In genomic region chr11:68585890-68586289, GRCm38 (mm10) we compare ENCODE assay signal across 9 mouse cellular contexts. TPM values are rescaled to one million over a fixed set of nuclear protein-coding genes. Genes with fewer than 3 reads are reported as not detected.
DNase-seq lines count a peak whose midpoint lies in the region; ATAC-seq and TF ChIP-seq lines count a peak whose summit lies in the region.
"Had no signal": no experiment of that assay in that cellular context is flagged by ENCODE, and none has a peak within 500 bp of the region (broad histone marks: within the 10 kb centered on the region; RNA-seq: fewer than 3 reads in every experiment).

No protein-coding gene starts in this region.

- no peak overlapping the region for H3K9ac ChIP-seq in kidney, embryonic 16.5 days (replicated peaks; ENCODE audit: low read length)
- no peak overlapping the region for H3K9ac ChIP-seq in kidney, embryonic 14.5 days (ENCODE audit: low read depth, low read length)
- no peak overlapping the region for H3K9ac ChIP-seq in CH12.LX (ENCODE audit: insufficient read depth, low read depth)
- no peak overlapping the region for H3K9ac ChIP-seq in forebrain, embryonic 11.5 days (ENCODE audit: low read length)
- H3K9ac ChIP-seq: heart, embryonic 13.5 days had no signal

- no peaks in the 10 kb centered on the region for H3K36me3 ChIP-seq in kidney, embryonic 16.5 days (ENCODE audit: insufficient read depth, low read length)
- no peaks in the 10 kb centered on the region for H3K36me3 ChIP-seq in kidney, embryonic 14.5 days (ENCODE audit: control insufficient read depth, insufficient read depth, low read length)
- no peaks in the 10 kb centered on the region for H3K36me3 ChIP-seq in CH12.LX (replicated peaks in 1 of 2; ENCODE audit: control insufficient read depth in 1 of 2, insufficient read depth in 1 of 2, low read length in 1 of 2)
- no peaks in the 10 kb centered on the region for H3K36me3 ChIP-seq in forebrain, embryonic 11.5 days (ENCODE audit: control insufficient read depth, insufficient read depth, low read length)
- H3K36me3 ChIP-seq: heart, embryonic 13.5 days had no signal

- H3K4me3 ChIP-seq in kidney, embryonic 16.5 days (ENCODE audit: low read length): no peak overlapping the region
- H3K4me3 ChIP-seq in kidney, embryonic 14.5 days (ENCODE audit: low read length): no peak overlapping the region
- no peak overlapping the region for H3K4me3 ChIP-seq in CH12.LX (replicated peaks in 1 of 3; ENCODE audit: low read depth in 2 of 3, low read length in 2 of 3, poor library complexity in 1 of 3)
- no peak overlapping the region for H3K4me3 ChIP-seq in forebrain, embryonic 11.5 days (ENCODE audit: low read depth, low read length)
- H3K4me3 ChIP-seq: heart, embryonic 13.5 days had no signal

- H3K79me2 ChIP-seq in CH12.LX (replicated peaks; ENCODE audit: control insufficient read depth, extremely low read depth, insufficient read depth, poor library complexity, severe bottlenecking): no peaks in the 10 kb centered on the region

- peak; percentile 86 for TF ChIP-seq RAD21 in CH12.LX (IDR thresholded peaks at IDR 0.05; ENCODE audit: low read depth, low read length)

- no peak for TF ChIP-seq POLR2A in CH12.LX (IDR thresholded peaks at IDR 0.05; ENCODE audit: low read depth, low read length)

- peaks cover 15% of the 10 kb centered on the region for H3K4me1 ChIP-seq in kidney, embryonic 16.5 days (ENCODE audit: insufficient read depth, low read length)
- peaks cover 13% of the 10 kb centered on the region for H3K4me1 ChIP-seq in kidney, embryonic 14.5 days (ENCODE audit: control insufficient read depth, insufficient read depth, low read length)
- no peaks in the 10 kb centered on the region for H3K4me1 ChIP-seq in CH12.LX (ENCODE audit: control insufficient read depth in 1 of 2, insufficient read depth in 2 of 2)
- no peaks in the 10 kb centered on the region for H3K4me1 ChIP-seq in forebrain, embryonic 11.5 days (replicated peaks; ENCODE audit: control insufficient read depth, insufficient read depth, low read length)

- WGBS in kidney, embryonic 16.5 days: 17% methylated on average over 3 of the region's 3 CpGs
- 29% methylated on average over 3 of the region's 3 CpGs for WGBS in kidney, embryonic 14.5 days
- WGBS in forebrain, embryonic 11.5 days: 20% methylated on average over 3 of the region's 3 CpGs

- ATAC-seq in kidney, embryonic 16.5 days (ENCODE audit: low FRiP score, low TSS enrichment): 0 out of 2 replicates have a peak, but pooled peaks have one; percentile 58
- ATAC-seq in kidney, embryonic 14.5 days (ENCODE audit: low FRiP score, low TSS enrichment): no peak
- no peak for ATAC-seq in forebrain, embryonic 11.5 days (replicated peaks; ENCODE audit: low FRiP score)

- in situ Hi-C loops in CH12.LX (cut with MboI; ENCODE audit: low pct_ligation_motif_present, low pct_unique_long_range_greater_than_20kb, low sequenced_read_pairs): loop anchor here (5.0 to 10.0 kb wide), 2 partner anchors 121 to 219 kb away; no protein-coding TSS in a partner anchor

- peak; percentile 43 to 89; a peak in 3 of 4 replicates for TF ChIP-seq CTCF in CH12.LX (conservative IDR thresholded peaks at IDR 0.05 in 1 of 2, IDR thresholded peaks at IDR 0.05 in 1 of 2; ENCODE audit: low read depth in 2 of 2, low read length in 2 of 2)

- DNase-seq in CH12.LX (ENCODE audit: extremely low read depth) (peak; percentile 44), adipocyte (ENCODE audit: low spot score) (peak; percentile 40)
- DNase-seq in kidney, postnatal 4 days: peak; percentile 62 to 71
- DNase-seq in right cerebral cortex, adult 18-20 months: no peak
- no peak for DNase-seq in spleen, adult 18-20 months
- DNase-seq in forebrain, embryonic 11.5 days (ENCODE audit: low spot score): no peak

- no peak for TF ChIP-seq EP300 in CH12.LX (IDR thresholded peaks at IDR 0.05; ENCODE audit: low read length)

- no peak overlapping the region for H3K27ac ChIP-seq in kidney, embryonic 16.5 days (ENCODE audit: low read length)
- H3K27ac ChIP-seq in kidney, embryonic 14.5 days (ENCODE audit: low read depth, low read length): no peak overlapping the region
- no peak overlapping the region for H3K27ac ChIP-seq in CH12.LX (ENCODE audit: insufficient read depth, low read depth)
- no peak overlapping the region for H3K27ac ChIP-seq in forebrain, embryonic 11.5 days (ENCODE audit: low read depth, low read length)
- H3K27ac ChIP-seq: heart, embryonic 13.5 days had no signal

- H3K4me2 ChIP-seq in kidney, embryonic 16.5 days (replicated peaks; ENCODE audit: low read depth, low read length): no peak overlapping the region
- no peak overlapping the region for H3K4me2 ChIP-seq in kidney, embryonic 14.5 days (replicated peaks; ENCODE audit: low read depth, low read length)
- no peak overlapping the region for H3K4me2 ChIP-seq in CH12.LX (ENCODE audit: insufficient read depth, low read depth, poor library complexity, severe bottlenecking)
- H3K4me2 ChIP-seq in forebrain, embryonic 11.5 days (ENCODE audit: low read depth, low read length, severe bottlenecking): no peak overlapping the region
- H3K4me2 ChIP-seq: heart, embryonic 13.5 days had no signal

- H3K27me3 ChIP-seq in kidney, embryonic 16.5 days (ENCODE audit: insufficient read depth, low read length): no peaks in the 10 kb centered on the region
- no peaks in the 10 kb centered on the region for H3K27me3 ChIP-seq in kidney, embryonic 14.5 days (ENCODE audit: control insufficient read depth, insufficient read depth, low read length)
- H3K27me3 ChIP-seq in CH12.LX (replicated peaks): peaks cover 18% of the 10 kb centered on the region
- no peaks in the 10 kb centered on the region for H3K27me3 ChIP-seq in forebrain, embryonic 11.5 days (ENCODE audit: control insufficient read depth, insufficient read depth, low read length)
- H3K27me3 ChIP-seq: heart, embryonic 13.5 days had no signal

- dilution Hi-C loops in CH12.LX (cut with MboI; ENCODE audit: extremely low pct_ligation_motif_present, extremely low pct_unique_long_range_greater_than_20kb, low sequenced_read_pairs): no loop called here

- no peaks in the 10 kb centered on the region for H3K9me3 ChIP-seq in kidney, embryonic 16.5 days (ENCODE audit: low read length)
- H3K9me3 ChIP-seq in kidney, embryonic 14.5 days (ENCODE audit: control insufficient read depth, low read length): no peaks in the 10 kb centered on the region
- H3K9me3 ChIP-seq in CH12.LX (replicated peaks; ENCODE audit: low read length): no peaks in the 10 kb centered on the region
- H3K9me3 ChIP-seq in forebrain, embryonic 11.5 days (ENCODE audit: control insufficient read depth, low read length): no peaks in the 10 kb centered on the region
- H3K9me3 ChIP-seq: heart, embryonic 13.5 days had no signal

TF ChIP-seq in CH12.LX, 34 proteins besides CTCF, POLR2A, EP300 and RAD21:
- TF ChIP-seq ZMIZ1 (IDR thresholded peaks at IDR 0.05; ENCODE audit: low read depth, low read length): no peak
- peak; percentile 60 for TF ChIP-seq ZC3H11A (IDR thresholded peaks at IDR 0.05; ENCODE audit: low read depth, low read length)
- peak; percentile 40; the same call in 1 of the 2 replicates for TF ChIP-seq IRF4 (IDR thresholded peaks at IDR 0.05; ENCODE audit: low read depth, low read length)
- no peak for TF ChIP-seq UBTF (IDR thresholded peaks at IDR 0.05; ENCODE audit: low read depth, low read length)
- 0 out of 2 replicates have a peak, but pooled peaks have one; percentile 23 for TF ChIP-seq MAZ (IDR thresholded peaks at IDR 0.05; ENCODE audit: low read depth, low read length)
- TF ChIP-seq MEF2A (IDR thresholded peaks at IDR 0.05; ENCODE audit: borderline replicate concordance, low read depth, low read length): peak; percentile 44; the same call in 1 of the 2 replicates
- TF ChIP-seq RCOR1 (conservative IDR thresholded peaks at IDR 0.05; ENCODE audit: low read depth, low read length): no peak
- peak; percentile 83 for TF ChIP-seq SMC3 (IDR thresholded peaks at IDR 0.05; ENCODE audit: low read depth, low read length)

RNA-seq across cellular contexts. Expression of gene Ccdc42, which starts 0.9 kb away (rescaled TPM):
- 3.3 and 3.5 TPM in 2 replicates for polyA plus RNA-seq in kidney, embryonic 16.5 days (2015; fragmentation: Nextera tagmentation; extraction: Ambion mirVana)
- 2.5 and 3.0 TPM in 2 replicates for polyA plus RNA-seq in kidney, embryonic 14.5 days (2014; fragmentation: Nextera tagmentation; extraction: Ambion mirVana)
- total RNA-seq in CH12.LX (2012; rRNA removed): not detected in 2 replicates
- not detected in 2 replicates for total RNA-seq in CH12.LX (2014; rRNA removed)
- polyA plus RNA-seq in CH12.LX (2012; ENCODE audit: insufficient read length, low read depth): not detected in 2 replicates
- 0.51 and 0.87 TPM in 2 replicates for polyA plus RNA-seq in forebrain, embryonic 11.5 days (2014; fragmentation: Nextera tagmentation; extraction: Ambion mirVana)

RNA-seq across cellular contexts. Expression of gene Mfsd6l, which starts 29.9 kb away (rescaled TPM):
- polyA plus RNA-seq in kidney, embryonic 16.5 days (2015; fragmentation: Nextera tagmentation; extraction: Ambion mirVana): 2.6 and 2.9 TPM in 2 replicates
- polyA plus RNA-seq in kidney, embryonic 14.5 days (2014; fragmentation: Nextera tagmentation; extraction: Ambion mirVana): 1.0 and 1.4 TPM in 2 replicates
- total RNA-seq in CH12.LX (2012; rRNA removed): 4.1 and 4.2 TPM in 2 replicates
- 4.0 and 5.1 TPM in 2 replicates for total RNA-seq in CH12.LX (2014; rRNA removed)
- 6.4 and 7.2 TPM in 2 replicates for polyA plus RNA-seq in CH12.LX (2012; ENCODE audit: insufficient read length, low read depth)
- polyA plus RNA-seq in forebrain, embryonic 11.5 days (2014; fragmentation: Nextera tagmentation; extraction: Ambion mirVana): not detected in 2 replicates
- polyA plus RNA-seq: heart, embryonic 13.5 days had no signal

Comparison
In these comparisons a context has a peak if more than half of its experiments do, and no peak if none do; other contexts are left out.
1. DNase-seq: peak in CH12.LX (single experiment), adipocyte (single experiment) and kidney, postnatal 4 days (2 of 2); none in right cerebral cortex, adult 18-20 months (single experiment), spleen, adult 18-20 months (0 of 2) and forebrain, embryonic 11.5 days (single experiment).